In the genomic region with DNA sequence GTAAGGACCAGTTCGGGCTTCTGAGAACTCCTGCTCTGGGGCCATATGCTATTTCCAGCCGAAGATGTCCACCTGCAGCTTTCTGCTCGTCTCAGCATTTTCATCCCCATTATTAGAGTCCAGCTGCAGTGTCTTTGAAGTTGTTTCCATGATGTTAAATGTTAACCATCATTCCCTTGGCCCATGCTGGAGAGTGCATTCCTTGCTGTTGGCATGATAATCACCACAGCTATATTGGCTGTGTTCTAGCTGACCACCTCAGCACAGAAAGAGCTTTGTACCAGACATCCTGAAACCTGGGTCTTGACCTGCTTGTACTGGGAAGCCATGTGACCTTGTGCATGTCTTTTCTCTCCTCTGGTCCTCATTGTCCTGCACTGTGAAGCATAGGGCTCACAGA, we compare ENCODE assay signal across 23 mouse cellular contexts.
DNase-seq lines count a peak whose midpoint lies in the region; ATAC-seq lines count a peak whose summit lies in the region.
"Had no signal": no experiment of that assay in that cellular context is flagged by ENCODE, and none has a peak within 500 bp of the region (broad histone marks: within the 10 kb centered on the region; RNA-seq: fewer than 3 reads in every experiment).

No protein-coding gene starts in this region.

- H3K4me3 ChIP-seq in kidney, embryonic 14.5 days (ENCODE audit: low read length) = no peak overlapping the region
- H3K4me3 ChIP-seq: embryonic facial prominence, embryonic 12.5 days; forebrain, embryonic 12.5 days; heart, adult 2 months; heart, embryonic 15.5 days; hindbrain, embryonic 10.5 days had no signal

- peaks cover 37% of the 10 kb centered on the region for H3K4me1 ChIP-seq in kidney, embryonic 14.5 days (ENCODE audit: control insufficient read depth, insufficient read depth, low read length)

- 54% methylated on average over 3 of the region's 3 CpGs for WGBS in kidney, embryonic 14.5 days

- no peaks in the 10 kb centered on the region for H3K36me3 ChIP-seq in kidney, embryonic 14.5 days (ENCODE audit: control insufficient read depth, insufficient read depth, low read length)
- H3K36me3 ChIP-seq: embryonic facial prominence, embryonic 12.5 days; forebrain, embryonic 12.5 days; G1E; heart, embryonic 15.5 days; hindbrain, embryonic 10.5 days had no signal

- DNase-seq in kidney, adult 11 months = peak; percentile 62
- no peak for DNase-seq in kidney, postnatal 10 days
- peak; percentile 52 for DNase-seq in kidney, postnatal 14 days
- DNase-seq in testis, postnatal 10 days (ENCODE audit: low spot score) = no peak
- DNase-seq in urinary bladder, postnatal 14 days (ENCODE audit: low spot score) = no peak
- DNase-seq in retina, postnatal 1 day = no peak
- DNase-seq: adrenal gland, postnatal 10 days; B cell, adult 2 months; cerebellum, adult 11 months; cerebellum, adult 9-10 months; cerebellum, postnatal 25 days; gastrocnemius, postnatal 14 days; heart, adult 2 months had no signal

- H3K9ac ChIP-seq in kidney, embryonic 14.5 days (ENCODE audit: low read depth, low read length) = no peak overlapping the region
- H3K9ac ChIP-seq: embryonic facial prominence, embryonic 12.5 days; forebrain, embryonic 12.5 days; heart, embryonic 15.5 days; hindbrain, embryonic 14.5 days had no signal

- H3K4me2 ChIP-seq in kidney, embryonic 14.5 days (replicated peaks; ENCODE audit: low read depth, low read length) = no peak overlapping the region
- H3K4me2 ChIP-seq: embryonic facial prominence, embryonic 12.5 days; forebrain, embryonic 12.5 days; heart, embryonic 11.5 days; heart, embryonic 15.5 days; hindbrain, embryonic 14.5 days had no signal

- no peaks in the 10 kb centered on the region for H3K9me3 ChIP-seq in kidney, embryonic 14.5 days (ENCODE audit: control insufficient read depth, low read length)
- H3K9me3 ChIP-seq: embryonic facial prominence, embryonic 12.5 days; forebrain, embryonic 12.5 days; G1E; heart, embryonic 15.5 days; hindbrain, embryonic 10.5 days had no signal

- ATAC-seq in kidney, embryonic 14.5 days (ENCODE audit: low FRiP score, low TSS enrichment) = no peak
- ATAC-seq: CD4-positive, CD25-positive, alpha-beta regulatory T cell, adult 4 months; forebrain, embryonic 16.5 days had no signal

- H3K27ac ChIP-seq in kidney, embryonic 14.5 days (ENCODE audit: low read depth, low read length) = 0 out of 2 replicates have a peak overlapping the region, but pooled peaks have one; percentile 24
- H3K27ac ChIP-seq: embryonic facial prominence, embryonic 12.5 days; forebrain, embryonic 12.5 days; heart, adult 2 months; heart, embryonic 15.5 days; hindbrain, embryonic 10.5 days; hindbrain, embryonic 14.5 days had no signal

- H3K27me3 ChIP-seq in kidney, embryonic 14.5 days (ENCODE audit: control insufficient read depth, insufficient read depth, low read length) = no peaks in the 10 kb centered on the region
- H3K27me3 ChIP-seq: embryonic facial prominence, embryonic 12.5 days had no signal

Comparison
In these comparisons a context has a peak if more than half of its experiments do, and no peak if none do; other contexts are left out.
1. DNase-seq: peak in kidney, adult 11 months (single experiment) and kidney, postnatal 14 days (single experiment); none in kidney, postnatal 10 days (single experiment), testis, postnatal 10 days (single experiment), urinary bladder, postnatal 14 days (single experiment) and retina, postnatal 1 day (single experiment).